Mouse (Mus musculus): Measurements from ENCODE around the gene Dnase2a. TPM values are rescaled to one million over a fixed set of nuclear protein-coding genes. Genes with fewer than 3 reads are reported as not detected.

Dnase2a gene
- polyA plus RNA-seq, 2 experiments = 8.4 to 9.6 TPM

DNA sequence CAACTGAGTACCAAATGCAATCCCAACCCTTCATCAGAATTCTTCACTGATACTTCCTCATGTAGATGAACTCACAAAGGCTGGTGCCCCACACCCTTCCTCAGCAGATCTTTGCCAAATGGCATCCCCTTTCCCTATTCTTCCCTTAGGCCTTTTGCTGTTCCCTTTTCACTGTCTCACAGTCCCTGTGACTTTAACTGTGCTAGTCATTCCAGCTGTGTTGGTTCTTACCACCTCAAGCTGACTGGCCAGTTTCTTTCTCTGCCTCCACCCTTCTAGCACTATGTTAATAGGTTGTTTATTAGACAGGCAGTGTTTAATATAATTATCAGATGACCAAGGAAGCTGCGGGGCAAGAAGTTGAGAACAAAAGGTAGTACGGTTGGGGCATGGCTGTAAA lies 60.3 kb downstream of the Dnase2a start:
- H3K4me3 ChIP-seq (ENCODE audit: insufficient read depth in 1 of 2, low read depth in 2 of 2, low read length in 2 of 2) = peak overlapping the region; percentile 89 to 94
- 13% methylated on average over 2 of the region's 2 CpGs for WGBS (ENCODE audit: insufficient replicate concordance)
- peaks cover 49 to 56% of the 10 kb centered on the region in 2 experiments for H3K4me1 ChIP-seq (replicated peaks; ENCODE audit: control insufficient read depth in 2 of 2, insufficient read depth in 2 of 2, low read length in 1 of 2)
- H3K9me3 ChIP-seq (ENCODE audit: control insufficient read depth, low read length) = no peaks in the 10 kb centered on the region
- no peak for TF ChIP-seq EP300 (IDR thresholded peaks at IDR 0.05; ENCODE audit: low read depth)
- TF ChIP-seq CTCF (IDR thresholded peaks at IDR 0.05; ENCODE audit: low read depth) = no peak
- H3K27me3 ChIP-seq (ENCODE audit: control insufficient read depth, insufficient read depth, low read length) = no peaks in the 10 kb centered on the region
- H3K9ac ChIP-seq (replicated peaks) = peak overlapping the region; percentile 92
- peaks cover 35% of the 10 kb centered on the region for H3K36me3 ChIP-seq (replicated peaks; ENCODE audit: control insufficient read depth, insufficient read depth, low read depth)
- no peak for DNase-seq (ENCODE audit: low read depth in 3 of 3, low spot score in 3 of 3)
- H3K27ac ChIP-seq = peak overlapping the region; percentile 97
- ATAC-seq (ENCODE audit: insufficient read depth) = no peak
- peak overlapping the region; percentile 95 for H3K4me2 ChIP-seq (ENCODE audit: low read depth)

DNA sequence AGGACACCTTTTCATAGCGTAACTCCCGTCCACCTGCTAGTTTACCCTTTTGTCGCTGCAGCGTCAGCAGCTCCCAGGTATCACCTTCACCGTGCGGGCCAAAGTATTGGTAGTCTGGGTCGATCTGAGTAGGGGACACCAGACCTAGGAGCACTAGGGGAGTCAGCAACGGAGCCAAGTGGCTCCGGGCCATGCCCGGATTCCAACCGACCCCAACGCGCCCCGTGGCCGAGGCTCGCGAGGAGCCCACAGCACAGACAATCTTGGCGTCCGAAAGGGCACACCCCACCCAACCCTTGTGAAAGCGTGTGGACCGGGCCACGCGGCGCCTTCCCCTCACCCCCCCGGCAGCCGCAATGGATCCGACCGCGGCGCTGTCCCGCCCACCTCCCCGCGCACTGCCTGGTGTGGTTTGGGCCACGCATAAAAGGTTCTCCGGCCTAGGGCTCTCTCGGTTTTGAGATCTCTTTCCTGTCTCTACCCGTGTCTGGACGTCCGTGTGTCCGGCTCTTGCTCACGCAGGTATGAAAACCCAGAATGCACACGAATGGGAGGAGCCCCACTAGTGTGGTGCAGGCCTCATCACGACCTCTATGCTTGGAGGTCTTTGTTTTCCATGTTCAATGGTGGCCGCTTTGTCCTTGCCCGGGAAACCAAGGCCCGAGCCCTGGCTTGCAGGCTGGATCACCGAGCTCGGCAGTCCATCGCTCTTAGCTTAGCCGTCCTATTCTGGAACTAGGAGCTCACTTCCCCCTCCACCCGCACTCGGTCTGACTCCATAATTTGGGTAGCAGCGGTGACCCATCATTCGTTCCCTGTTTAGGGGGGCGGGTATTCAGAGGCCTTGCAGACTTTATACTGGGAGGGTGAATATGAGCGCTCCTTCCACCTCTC lies 61.1 kb downstream of the Dnase2a start, which contains the start of the genes Gm49661, Prdx2 and Rnaseh2a:
Gm49661 (minus strand) TSS at position 193 of the 894 bp plus-strand sequence.
Prdx2 (plus strand) TSS at position 347 of the 894 bp plus-strand sequence.
Rnaseh2a (minus strand) TSS at position 527 of the 894 bp plus-strand sequence.
- WGBS (ENCODE audit: insufficient replicate concordance) = under 1% methylated on average over 56 of the region's 56 CpGs
- H3K27ac ChIP-seq = peak within 1 kb of the TSS; percentile 97
- DNase-seq (ENCODE audit: low read depth in 3 of 3, low spot score in 3 of 3) = peak in 2 of 3 experiments; percentile 74 to 79
- peak within 1 kb of the TSS; percentile 92 for H3K9ac ChIP-seq (replicated peaks)
- peaks cover 51 to 59% of the 10 kb centered on the region in 2 experiments for H3K4me1 ChIP-seq (replicated peaks; ENCODE audit: control insufficient read depth in 2 of 2, insufficient read depth in 2 of 2, low read length in 1 of 2)
- H3K27me3 ChIP-seq (ENCODE audit: control insufficient read depth, insufficient read depth, low read length) = no peaks in the 10 kb centered on the region
- H3K9me3 ChIP-seq (ENCODE audit: control insufficient read depth, low read length) = no peaks in the 10 kb centered on the region
- H3K4me2 ChIP-seq (ENCODE audit: low read depth) = peak within 1 kb of the TSS; percentile 95
- peaks cover 44% of the 10 kb centered on the region for H3K36me3 ChIP-seq (replicated peaks; ENCODE audit: control insufficient read depth, insufficient read depth, low read depth)
- peak; percentile 69 for ATAC-seq (ENCODE audit: insufficient read depth)
- peak within 1 kb of the TSS; percentile 89 to 94 for H3K4me3 ChIP-seq (ENCODE audit: insufficient read depth in 1 of 2, low read depth in 2 of 2, low read length in 2 of 2)
- TF ChIP-seq CTCF (IDR thresholded peaks at IDR 0.05; ENCODE audit: low read depth) (0 out of 2 replicates have a peak, but pooled peaks have one; percentile 2), EP300 (IDR thresholded peaks at IDR 0.05; ENCODE audit: low read depth) (peak; percentile 52)

- no peak for DNase-seq (ENCODE audit: low read depth in 3 of 3, low spot score in 3 of 3)
- no peaks in the 10 kb centered on the region for H3K9me3 ChIP-seq (ENCODE audit: control insufficient read depth, low read length)
- no peak for ATAC-seq (ENCODE audit: insufficient read depth)
- 5% methylated on average over 21 of the region's 21 CpGs for WGBS (ENCODE audit: insufficient replicate concordance)
- H3K36me3 ChIP-seq (replicated peaks; ENCODE audit: control insufficient read depth, insufficient read depth, low read depth) = peaks cover 48% of the 10 kb centered on the region
- TF ChIP-seq EP300 (IDR thresholded peaks at IDR 0.05; ENCODE audit: low read depth) (no peak), CTCF (IDR thresholded peaks at IDR 0.05; ENCODE audit: low read depth) (no peak)
- peak overlapping the region; percentile 92 for H3K9ac ChIP-seq (replicated peaks)
- peak overlapping the region; percentile 89 to 94 for H3K4me3 ChIP-seq (ENCODE audit: insufficient read depth in 1 of 2, low read depth in 2 of 2, low read length in 2 of 2)
- H3K27ac ChIP-seq = peak overlapping the region; percentile 97
- no peaks in the 10 kb centered on the region for H3K27me3 ChIP-seq (ENCODE audit: control insufficient read depth, insufficient read depth, low read length)
- peaks cover 54 to 61% of the 10 kb centered on the region in 2 experiments for H3K4me1 ChIP-seq (replicated peaks; ENCODE audit: control insufficient read depth in 2 of 2, insufficient read depth in 2 of 2, low read length in 1 of 2)
- peak overlapping the region; percentile 95 for H3K4me2 ChIP-seq (ENCODE audit: low read depth)
These were observed 61.9 kb downstream of the Dnase2a start for GRCm38 (mm10) chr8:84970135-84970790.

DNA sequence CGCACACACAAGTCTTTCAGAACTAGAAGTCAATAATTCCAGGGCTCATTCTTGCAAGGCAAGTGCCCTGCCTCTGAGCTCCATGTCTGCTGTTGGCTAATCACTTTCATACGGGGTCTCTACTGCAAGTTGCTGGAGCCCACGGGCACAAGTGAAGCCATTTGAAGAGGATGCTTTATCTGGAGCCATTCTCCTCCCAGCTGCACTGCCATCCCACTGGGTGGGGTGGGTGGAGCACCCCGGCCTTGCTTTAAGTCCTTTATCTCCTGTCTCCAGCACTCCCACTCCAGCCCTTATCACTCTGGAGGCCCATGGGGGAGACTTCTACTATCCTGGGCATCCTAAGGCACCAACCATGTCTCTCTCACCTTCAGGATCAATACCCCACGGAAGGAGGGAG lies 62.6 kb downstream of the Dnase2a start:
- no peaks in the 10 kb centered on the region for H3K27me3 ChIP-seq (ENCODE audit: control insufficient read depth, insufficient read depth, low read length)
- H3K4me3 ChIP-seq (ENCODE audit: insufficient read depth in 1 of 2, low read depth in 2 of 2, low read length in 2 of 2) = peak overlapping the region; percentile 89 to 94
- peak overlapping the region; percentile 92 for H3K9ac ChIP-seq (replicated peaks)
- ATAC-seq (ENCODE audit: insufficient read depth) (peak; percentile 80), DNase-seq (ENCODE audit: low read depth in 3 of 3, low spot score in 3 of 3) (peak; percentile 95 to 97 (median 96))
- peak; percentile 94 for TF ChIP-seq EP300 (IDR thresholded peaks at IDR 0.05; ENCODE audit: low read depth)
- no peak for TF ChIP-seq CTCF (IDR thresholded peaks at IDR 0.05; ENCODE audit: low read depth)
- H3K27ac ChIP-seq = peak overlapping the region; percentile 97
- peaks cover 48% of the 10 kb centered on the region for H3K36me3 ChIP-seq (replicated peaks; ENCODE audit: control insufficient read depth, insufficient read depth, low read depth)
- peaks cover 54 to 67% of the 10 kb centered on the region in 2 experiments for H3K4me1 ChIP-seq (replicated peaks; ENCODE audit: control insufficient read depth in 2 of 2, insufficient read depth in 2 of 2, low read length in 1 of 2)
- H3K4me2 ChIP-seq (ENCODE audit: low read depth) = peak overlapping the region; percentile 95
- WGBS (ENCODE audit: insufficient replicate concordance) = 16% methylated on average over 5 of the region's 5 CpGs
- H3K9me3 ChIP-seq (ENCODE audit: control insufficient read depth, low read length) = no peaks in the 10 kb centered on the region

Small RNAs within 50 kb of the gene (microRNA-seq; reads per million reads assigned to microRNA genes)
- gene Gm24197 (not detected), gene Mir7069 (4.2 reads per million, percentile 3 among the genes with 10 or more reads in this experiment)

Other genes with a start within 250 kb of the Dnase2a start
Only the 30 nearest of the 33 such genes appear.
- 19.0 and 21.2 TPM in 2 replicates for gene Nacc1, start 220.7 kb upstream of the Dnase2a start, polyA plus RNA-seq (2012; rRNA removed)
- gene Nacc1, start 220.7 kb upstream of the Dnase2a start, polyA plus RNA-seq (2014; fragmentation: Nextera tagmentation; extraction: Ambion mirVana) = 6.3 and 7.6 TPM in 2 replicates
- 45.4 and 46.2 TPM in 2 replicates for gene Lyl1, start 207.1 kb upstream of the Dnase2a start, polyA plus RNA-seq (2012; rRNA removed)
- gene Lyl1, start 207.1 kb upstream of the Dnase2a start, polyA plus RNA-seq (2014; fragmentation: Nextera tagmentation; extraction: Ambion mirVana) = 55.6 and 57.7 TPM in 2 replicates
- 10.9 and 11.9 TPM in 2 replicates for gene G430095P16Rik, start 185.6 kb upstream of the Dnase2a start, polyA plus RNA-seq (2012; rRNA removed)
- gene G430095P16Rik, start 185.6 kb upstream of the Dnase2a start, polyA plus RNA-seq (2014; fragmentation: Nextera tagmentation; extraction: Ambion mirVana) = 8.3 and 10.3 TPM in 2 replicates
- 1.2 and 1.4 TPM in 2 replicates for gene Nfix, start 108.2 kb upstream of the Dnase2a start, polyA plus RNA-seq (2012; rRNA removed)
- 2.5 and 3.1 TPM in 2 replicates for gene Nfix, start 108.2 kb upstream of the Dnase2a start, polyA plus RNA-seq (2014; fragmentation: Nextera tagmentation; extraction: Ambion mirVana)
- 1.9 TPM in 2 replicates for gene Dand5, start 85.7 kb upstream of the Dnase2a start, polyA plus RNA-seq (2012; rRNA removed)
- 2.5 and 2.7 TPM in 2 replicates for gene Dand5, start 85.7 kb upstream of the Dnase2a start, polyA plus RNA-seq (2014; fragmentation: Nextera tagmentation; extraction: Ambion mirVana)
- gene Gadd45gip1, start 77.0 kb upstream of the Dnase2a start, polyA plus RNA-seq (2012; rRNA removed) = 24.4 and 31.0 TPM in 2 replicates
- gene Gadd45gip1, start 77.0 kb upstream of the Dnase2a start, polyA plus RNA-seq (2014; fragmentation: Nextera tagmentation; extraction: Ambion mirVana) = 50.2 and 55.7 TPM in 2 replicates
- gene Rad23a, start 67.9 kb upstream of the Dnase2a start, polyA plus RNA-seq (2012; rRNA removed) = 139 and 184 TPM in 2 replicates
- 258 and 279 TPM in 2 replicates for gene Rad23a, start 67.9 kb upstream of the Dnase2a start, polyA plus RNA-seq (2014; fragmentation: Nextera tagmentation; extraction: Ambion mirVana)
- gene Calr, start 61.6 kb upstream of the Dnase2a start, polyA plus RNA-seq (2012; rRNA removed) = 144 and 262 TPM in 2 replicates
- 348 and 351 TPM in 2 replicates for gene Calr, start 61.6 kb upstream of the Dnase2a start, polyA plus RNA-seq (2014; fragmentation: Nextera tagmentation; extraction: Ambion mirVana)
- gene Farsa, start 51.6 kb upstream of the Dnase2a start, polyA plus RNA-seq (2012; rRNA removed) = 53.5 and 54.8 TPM in 2 replicates
- 45.8 and 48.7 TPM in 2 replicates for gene Farsa, start 51.6 kb upstream of the Dnase2a start, polyA plus RNA-seq (2014; fragmentation: Nextera tagmentation; extraction: Ambion mirVana)
- 16.7 and 26.4 TPM in 2 replicates for gene Syce2, start 36.4 kb upstream of the Dnase2a start, polyA plus RNA-seq (2012; rRNA removed)
- gene Syce2, start 36.4 kb upstream of the Dnase2a start, polyA plus RNA-seq (2014; fragmentation: Nextera tagmentation; extraction: Ambion mirVana) = 78.2 and 80.2 TPM in 2 replicates
- gene Gcdh, start 14.6 kb upstream of the Dnase2a start, polyA plus RNA-seq (2012; rRNA removed) = 27.1 and 31.4 TPM in 2 replicates
- 38.9 and 42.7 TPM in 2 replicates for gene Gcdh, start 14.6 kb upstream of the Dnase2a start, polyA plus RNA-seq (2014; fragmentation: Nextera tagmentation; extraction: Ambion mirVana)
- 209 and 251 TPM in 2 replicates for gene Klf1, start 6.6 kb upstream of the Dnase2a start, polyA plus RNA-seq (2012; rRNA removed)
- 522 and 566 TPM in 2 replicates for gene Klf1, start 6.6 kb upstream of the Dnase2a start, polyA plus RNA-seq (2014; fragmentation: Nextera tagmentation; extraction: Ambion mirVana)
- gene Mast1, start 28.8 kb downstream of the Dnase2a start, polyA plus RNA-seq (2012; rRNA removed) = 0.06 and 0.21 TPM in 2 replicates
- 0.08 and 0.14 TPM in 2 replicates for gene Mast1, start 28.8 kb downstream of the Dnase2a start, polyA plus RNA-seq (2014; fragmentation: Nextera tagmentation; extraction: Ambion mirVana)
- 0.03 TPM in 1 of 2 replicates, not detected in the other for gene Rtbdn, start 38.4 kb downstream of the Dnase2a start, polyA plus RNA-seq (2012; rRNA removed)
- not detected in 2 replicates for gene Rtbdn, start 38.4 kb downstream of the Dnase2a start, polyA plus RNA-seq (2014; fragmentation: Nextera tagmentation; extraction: Ambion mirVana)
- not detected in 2 replicates for gene Gm49661, start 60.9 kb downstream of the Dnase2a start, polyA plus RNA-seq (2012; rRNA removed)
- gene Gm49661, start 60.9 kb downstream of the Dnase2a start, polyA plus RNA-seq (2014; fragmentation: Nextera tagmentation; extraction: Ambion mirVana) = not detected in 2 replicates
- 1,117 and 1,155 TPM in 2 replicates for gene Prdx2, start 61.0 kb downstream of the Dnase2a start, polyA plus RNA-seq (2012; rRNA removed)
- 2,207 and 2,282 TPM in 2 replicates for gene Prdx2, start 61.0 kb downstream of the Dnase2a start, polyA plus RNA-seq (2014; fragmentation: Nextera tagmentation; extraction: Ambion mirVana)
- gene Rnaseh2a, start 61.2 kb downstream of the Dnase2a start, polyA plus RNA-seq (2012; rRNA removed) = 49.3 and 56.2 TPM in 2 replicates
- gene Rnaseh2a, start 61.2 kb downstream of the Dnase2a start, polyA plus RNA-seq (2014; fragmentation: Nextera tagmentation; extraction: Ambion mirVana) = 107 and 125 TPM in 2 replicates
- gene Junb, start 70.2 kb downstream of the Dnase2a start, polyA plus RNA-seq (2012; rRNA removed) = 8.3 and 10.5 TPM in 2 replicates
- 10.5 and 11.2 TPM in 2 replicates for gene Junb, start 70.2 kb downstream of the Dnase2a start, polyA plus RNA-seq (2014; fragmentation: Nextera tagmentation; extraction: Ambion mirVana)
- 2.3 and 4.3 TPM in 2 replicates for gene Hook2, start 82.0 kb downstream of the Dnase2a start, polyA plus RNA-seq (2012; rRNA removed)
- 3.2 and 4.3 TPM in 2 replicates for gene Hook2, start 82.0 kb downstream of the Dnase2a start, polyA plus RNA-seq (2014; fragmentation: Nextera tagmentation; extraction: Ambion mirVana)
- 0.02 TPM in 1 of 2 replicates, not detected in the other for gene Best2, start 106.0 kb downstream of the Dnase2a start, polyA plus RNA-seq (2012; rRNA removed)
- not detected in 2 replicates for gene Best2, start 106.0 kb downstream of the Dnase2a start, polyA plus RNA-seq (2014; fragmentation: Nextera tagmentation; extraction: Ambion mirVana)
- 83.4 and 85.3 TPM in 2 replicates for gene Asna1, start 116.7 kb downstream of the Dnase2a start, polyA plus RNA-seq (2012; rRNA removed)
- 56.9 and 58.8 TPM in 2 replicates for gene Asna1, start 116.7 kb downstream of the Dnase2a start, polyA plus RNA-seq (2014; fragmentation: Nextera tagmentation; extraction: Ambion mirVana)
- gene Trir, start 118.3 kb downstream of the Dnase2a start, polyA plus RNA-seq (2012; rRNA removed) = 74.0 and 100 TPM in 2 replicates
- 84.4 and 89.3 TPM in 2 replicates for gene Trir, start 118.3 kb downstream of the Dnase2a start, polyA plus RNA-seq (2014; fragmentation: Nextera tagmentation; extraction: Ambion mirVana)
- gene Tnpo2, start 128.4 kb downstream of the Dnase2a start, polyA plus RNA-seq (2012; rRNA removed) = 24.8 and 25.2 TPM in 2 replicates
- 9.9 and 10.2 TPM in 2 replicates for gene Tnpo2, start 128.4 kb downstream of the Dnase2a start, polyA plus RNA-seq (2014; fragmentation: Nextera tagmentation; extraction: Ambion mirVana)
- gene Fbxw9, start 151.5 kb downstream of the Dnase2a start, polyA plus RNA-seq (2012; rRNA removed) = 8.9 and 13.5 TPM in 2 replicates
- 5.7 and 6.0 TPM in 2 replicates for gene Fbxw9, start 151.5 kb downstream of the Dnase2a start, polyA plus RNA-seq (2014; fragmentation: Nextera tagmentation; extraction: Ambion mirVana)
- gene Gm5741, start 159.4 kb downstream of the Dnase2a start, polyA plus RNA-seq (2012; rRNA removed) = 0.29 TPM in 1 of 2 replicates, not detected in the other
- gene Gm5741, start 159.4 kb downstream of the Dnase2a start, polyA plus RNA-seq (2014; fragmentation: Nextera tagmentation; extraction: Ambion mirVana) = not detected in 2 replicates
- gene Dhps, start 163.2 kb downstream of the Dnase2a start, polyA plus RNA-seq (2012; rRNA removed) = 19.6 and 21.5 TPM in 2 replicates
- 30.9 and 36.4 TPM in 2 replicates for gene Dhps, start 163.2 kb downstream of the Dnase2a start, polyA plus RNA-seq (2014; fragmentation: Nextera tagmentation; extraction: Ambion mirVana)
- 40.6 and 51.8 TPM in 2 replicates for gene Wdr83os, start 172.2 kb downstream of the Dnase2a start, polyA plus RNA-seq (2012; rRNA removed)
- 61.8 and 71.5 TPM in 2 replicates for gene Wdr83os, start 172.2 kb downstream of the Dnase2a start, polyA plus RNA-seq (2014; fragmentation: Nextera tagmentation; extraction: Ambion mirVana)
- gene Wdr83, start 172.7 kb downstream of the Dnase2a start, polyA plus RNA-seq (2012; rRNA removed) = 21.2 and 26.0 TPM in 2 replicates
- 20.1 and 24.4 TPM in 2 replicates for gene Wdr83, start 172.7 kb downstream of the Dnase2a start, polyA plus RNA-seq (2014; fragmentation: Nextera tagmentation; extraction: Ambion mirVana)
- 15.2 and 19.5 TPM in 2 replicates for gene Man2b1, start 174.7 kb downstream of the Dnase2a start, polyA plus RNA-seq (2012; rRNA removed)
- gene Man2b1, start 174.7 kb downstream of the Dnase2a start, polyA plus RNA-seq (2014; fragmentation: Nextera tagmentation; extraction: Ambion mirVana) = 17.2 and 20.6 TPM in 2 replicates
- 0.64 and 0.87 TPM in 2 replicates for gene Zfp791, start 214.5 kb downstream of the Dnase2a start, polyA plus RNA-seq (2012; rRNA removed)
- 0.44 and 0.63 TPM in 2 replicates for gene Zfp791, start 214.5 kb downstream of the Dnase2a start, polyA plus RNA-seq (2014; fragmentation: Nextera tagmentation; extraction: Ambion mirVana)

Measured in liver, embryonic 14.5 days (tissue).